In the genomic region with DNA sequence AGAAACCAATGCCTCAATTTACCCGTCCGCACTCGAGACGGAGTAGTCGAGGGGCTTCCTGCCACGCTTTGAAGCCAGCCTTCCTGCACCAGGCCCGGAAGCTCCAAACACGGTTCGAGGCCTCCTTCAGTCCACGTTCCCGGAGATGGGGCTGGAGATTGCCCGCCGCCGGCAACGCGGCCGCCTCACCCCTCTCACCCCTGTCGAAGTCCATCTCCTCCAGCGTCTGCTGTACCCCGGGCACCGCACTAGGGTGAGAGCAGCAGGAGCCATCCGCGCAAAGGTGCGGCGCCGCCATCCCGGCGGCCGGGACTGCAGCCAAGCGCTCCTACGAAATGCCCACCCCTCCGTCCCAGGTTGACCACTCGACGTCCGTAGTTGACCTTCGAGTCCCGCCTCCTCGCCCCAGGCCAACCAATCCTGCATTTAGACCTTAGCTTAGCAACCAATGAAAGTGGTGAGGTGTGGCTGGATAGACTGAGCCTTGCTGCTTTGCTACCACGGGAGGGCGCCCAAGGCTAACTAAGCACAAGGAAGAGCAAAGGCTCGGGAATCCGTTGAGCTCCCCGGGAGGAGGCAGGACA, we compare ENCODE assay signal across 8 mouse cellular contexts. TPM values are rescaled to one million over a fixed set of nuclear protein-coding genes. Genes with fewer than 3 reads are reported as not detected.
DNase-seq lines count a peak whose midpoint lies in the region; ATAC-seq and TF ChIP-seq lines count a peak whose summit lies in the region.

A gene (minus strand): TSS at position 558 of the 584 bp plus-strand sequence.

- peak within 1 kb of the TSS; percentile 70 for H3K4me3 ChIP-seq in hindbrain, embryonic 10.5 days
- H3K4me3 ChIP-seq in lung, postnatal 0 days (ENCODE audit: low read depth, low read length) = peak within 1 kb of the TSS; percentile 51

- under 1% methylated on average over 43 of the region's 43 CpGs for WGBS in hindbrain, embryonic 10.5 days
- 0% methylated on average over 43 of the region's 43 CpGs for WGBS in lung, postnatal 0 days

- ATAC-seq in frontal cortex, adult (ENCODE audit: low TSS enrichment) = peak; percentile 93
- ATAC-seq in lung, postnatal 0 days = peak; percentile 98

- TF ChIP-seq EP300 in lung, postnatal 0 days (IDR thresholded peaks at IDR 0.05) = no peak

- H3K9ac ChIP-seq in lung, postnatal 0 days (replicated peaks; ENCODE audit: low read depth) = peak within 1 kb of the TSS; percentile 51

- H3K27me3 ChIP-seq in hindbrain, embryonic 10.5 days (ENCODE audit: insufficient read depth, poor library complexity, severe bottlenecking) = no peaks in the 10 kb centered on the region
- H3K27me3 ChIP-seq in lung, postnatal 0 days (replicated peaks; ENCODE audit: insufficient read depth, low read length) = no peaks in the 10 kb centered on the region

- H3K4me2 ChIP-seq in lung, postnatal 0 days (replicated peaks; ENCODE audit: low read depth, low read length) = peak within 1 kb of the TSS; percentile 74

- peaks cover 53% of the 10 kb centered on the region for H3K4me1 ChIP-seq in hindbrain, embryonic 10.5 days (replicated peaks)
- no peaks in the 10 kb centered on the region for H3K4me1 ChIP-seq in lung, postnatal 0 days (ENCODE audit: insufficient read depth, low read depth, low read length)

- peak; percentile 100 for TF ChIP-seq CTCF in lung, postnatal 0 days (IDR thresholded peaks at IDR 0.05)

- peak; percentile 100 for DNase-seq in MN1 (ENCODE audit: low spot score)
- peak; percentile 100 for DNase-seq in cerebellum, adult 9-10 months
- DNase-seq in hindbrain, embryonic 10.5 days (ENCODE audit: low spot score) = peak; percentile 98
- DNase-seq in layer of hippocampus, adult 9-11 months = peak; percentile 99
- DNase-seq in lung, postnatal 0 days (ENCODE audit: low spot score) = peak; percentile 100
- DNase-seq in ovary, postnatal 14 days (ENCODE audit: low spot score) = peak; percentile 91
- peak; percentile 97 for DNase-seq in thymus, postnatal 14 days

- no peaks in the 10 kb centered on the region for H3K9me3 ChIP-seq in hindbrain, embryonic 10.5 days
- no peaks in the 10 kb centered on the region for H3K9me3 ChIP-seq in lung, postnatal 0 days (ENCODE audit: low read length)

- H3K36me3 ChIP-seq in hindbrain, embryonic 10.5 days = peaks cover 54% of the 10 kb centered on the region
- peaks cover 28% of the 10 kb centered on the region for H3K36me3 ChIP-seq in lung, postnatal 0 days (ENCODE audit: insufficient read depth, low read length)

- H3K27ac ChIP-seq in hindbrain, embryonic 10.5 days = peak within 1 kb of the TSS; percentile 90
- peak within 1 kb of the TSS; percentile 51; the same call in 1 of the 2 replicates for H3K27ac ChIP-seq in lung, postnatal 0 days (ENCODE audit: low read length)

RNA-seq across cellular contexts. Expression of the gene that starts here (rescaled TPM):
- 16.9 and 20.6 TPM in 2 replicates for polyA plus RNA-seq in hindbrain, embryonic 10.5 days (2016; fragmentation: Nextera tagmentation; extraction: Ambion mirVana)
- polyA plus RNA-seq in lung, postnatal 0 days (2015; fragmentation: Nextera tagmentation; extraction: Ambion mirVana) = 19.4 and 23.1 TPM in 2 replicates

Comparison
In these comparisons a context has a peak if more than half of its experiments do, and no peak if none do; other contexts are left out.
1. Peak in every context shown above with its lines: DNase-seq, ATAC-seq, H3K4me3 ChIP-seq and H3K27ac ChIP-seq.